Mouse (Mus musculus) heart, adult 2 months (tissue): ENCODE measurements around the gene Bphl.

Experiments used
- CTCF ChIP-seq: fragments of 200-600 bp; IDR thresholded peaks from 2 replicates; pipeline ENCODE4 v1.8.1; 2022; ENCODE audit warnings: antibody characterized with exemption, mild to moderate bottlenecking, moderate library complexity
- POLR2A ChIP-seq: fragments of 200-500 bp; IDR thresholded peaks from 2 replicates; pipeline ENCODE4 v1.6.1; 2011; ENCODE audit warnings: mild to moderate bottlenecking, low read depth, low read length, control low read depth; ENCODE audit not compliant: insufficient read depth

DNA sequence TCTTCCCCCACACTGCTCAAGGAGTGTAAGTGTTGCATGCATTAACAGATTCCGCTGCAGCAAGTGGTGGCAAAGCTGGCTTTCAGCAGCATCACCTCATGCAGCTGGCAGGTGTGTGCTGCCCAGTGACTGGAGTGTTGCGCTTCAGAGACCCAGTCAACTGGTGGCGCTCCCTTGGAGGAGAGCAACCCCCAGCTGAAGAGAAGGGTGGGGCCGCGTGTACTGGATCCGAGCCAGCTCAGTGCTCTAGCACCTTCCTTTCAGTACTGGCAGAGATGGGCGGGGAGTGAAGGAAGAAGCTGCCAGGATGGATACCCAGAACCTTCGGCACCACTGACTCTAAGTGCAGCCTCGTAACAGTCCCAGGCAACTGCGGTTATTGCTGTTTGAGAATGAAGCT, 25.1 kb downstream of the Bphl start:
- TF ChIP-seq POLR2A (no peak), CTCF (no peak)
